Mouse (Mus musculus): ENCODE measurements at regions not wholly inside any gene's neighbourhood (a gene's known extent, or its start where the extent isn't known, plus 50 kb on each side); places are given as distances from the start of the nearest gene placed in this dataset.
A peak's percentile ranks its signal among the peaks of the same experiment; 100 is the strongest.

DNA sequence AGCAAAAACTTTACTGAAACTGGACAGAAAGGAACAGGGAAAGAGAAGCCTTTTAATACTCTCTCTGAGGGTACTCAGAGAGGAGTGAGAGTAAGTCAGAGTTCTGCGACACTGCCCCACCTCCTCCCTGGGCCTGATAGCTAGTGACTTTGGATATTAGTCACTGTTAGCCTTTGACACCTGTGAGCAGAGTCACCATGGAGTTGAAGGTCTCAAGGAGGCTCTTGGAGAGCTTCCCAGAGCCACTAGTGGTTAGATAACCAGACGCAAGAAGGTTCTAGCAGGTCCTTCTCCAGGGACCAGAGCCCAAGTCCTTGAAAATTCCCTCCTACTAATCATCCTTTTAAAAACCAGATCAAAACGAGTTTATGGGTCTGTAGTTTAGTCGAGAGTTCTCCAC, 94.3 kb downstream of the Brms1l start:
- no peak for TF ChIP-seq CTCF (IDR thresholded peaks at IDR 0.05)
- Histone ChIP-seq H3K9ac (replicated peaks; ENCODE audit: low read length, poor library complexity, severe bottlenecking) (no peak overlapping the region), H3K4me2 (ENCODE audit: low read depth, low read length, poor library complexity, severe bottlenecking) (no peak overlapping the region), H3K9me3 (ENCODE audit: low read length) (no peaks in the 10 kb centered on the region), H3K36me3 (ENCODE audit: insufficient read depth, low read length) (no peaks in the 10 kb centered on the region), H3K27me3 (ENCODE audit: insufficient read depth, low read length) (peaks cover 17% of the 10 kb centered on the region), H3K27ac (ENCODE audit: low read depth, low read length) (no peak overlapping the region), H3K4me3 (ENCODE audit: low read depth, low read length) (no peak overlapping the region), H3K4me1 (ENCODE audit: insufficient read depth, low read length) (no peaks in the 10 kb centered on the region)
- DNase-seq (ENCODE audit: low spot score), result no peak
- WGBS, result 84% methylated on average over 4 of the region's 4 CpGs
- ATAC-seq (ENCODE audit: low FRiP score), result no peak

DNA sequence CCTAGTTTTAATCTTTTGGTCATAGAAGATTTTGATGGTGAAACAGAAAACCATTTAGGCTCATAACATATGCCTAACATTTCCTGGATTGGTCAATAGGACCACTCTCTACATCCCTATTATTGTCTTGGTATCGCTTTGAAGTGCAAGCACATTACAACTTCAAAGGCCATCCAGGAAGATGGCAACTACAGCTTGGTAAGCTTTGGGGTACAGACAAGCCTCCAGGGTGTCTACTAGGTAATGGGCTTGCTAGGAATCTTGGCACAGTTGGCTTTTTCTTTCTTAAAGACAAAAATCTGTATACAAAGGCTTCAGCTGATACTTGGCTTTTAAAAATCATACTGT, 90.8 kb downstream of the Brms1l start:
- TF ChIP-seq CTCF (IDR thresholded peaks at IDR 0.05), result no peak
- Histone ChIP-seq H3K9me3 (ENCODE audit: low read length) (no peaks in the 10 kb centered on the region), H3K4me2 (ENCODE audit: low read depth, low read length, poor library complexity, severe bottlenecking) (no peak overlapping the region), H3K27ac (ENCODE audit: low read depth, low read length) (no peak overlapping the region), H3K4me3 (ENCODE audit: low read depth, low read length) (no peak overlapping the region), H3K4me1 (ENCODE audit: insufficient read depth, low read length) (no peaks in the 10 kb centered on the region), H3K9ac (replicated peaks; ENCODE audit: low read length, poor library complexity, severe bottlenecking) (no peak overlapping the region), H3K36me3 (ENCODE audit: insufficient read depth, low read length) (no peaks in the 10 kb centered on the region), H3K27me3 (ENCODE audit: insufficient read depth, low read length) (peaks cover 10% of the 10 kb centered on the region)
- no peak for ATAC-seq (ENCODE audit: low FRiP score)
- 51% methylated on average over 1 of the region's 1 CpGs for WGBS
- no peak for DNase-seq (ENCODE audit: low spot score)

DNA sequence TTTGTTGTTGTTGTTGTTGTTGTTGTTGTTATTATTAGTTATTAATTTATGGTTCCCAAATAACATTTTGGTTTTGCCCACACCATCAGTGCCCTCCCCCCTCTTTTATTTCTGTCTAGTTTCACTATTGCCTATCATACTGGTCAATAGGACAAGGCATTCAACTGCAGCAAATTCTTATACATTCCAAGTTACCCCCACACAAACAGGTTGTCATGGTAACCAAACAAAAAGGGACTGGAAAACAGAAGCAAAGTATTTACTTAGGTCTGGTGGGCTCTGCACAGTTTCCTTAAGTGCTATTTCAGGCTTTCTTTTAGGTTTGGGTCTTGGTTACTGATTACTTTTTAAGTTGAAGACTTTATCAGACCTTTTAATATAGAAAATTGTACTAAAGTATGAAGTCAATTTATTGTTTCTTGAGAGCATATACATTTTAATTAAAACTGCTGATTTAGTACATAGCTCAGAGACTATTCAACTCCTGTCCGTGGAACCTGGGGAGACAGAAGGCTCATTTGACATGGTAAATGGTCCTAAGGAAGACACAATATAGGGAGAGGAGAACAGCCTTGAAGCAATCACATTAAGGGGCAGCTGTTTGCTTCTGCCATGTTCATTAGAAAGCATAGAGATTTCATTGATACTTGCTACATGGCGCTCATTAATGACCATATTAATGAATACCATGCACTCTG, 90.3 kb downstream of the Brms1l start:
- H3K4me3 ChIP-seq (ENCODE audit: low read depth, low read length), result no peak overlapping the region
- 50% methylated on average over 2 of the region's 2 CpGs for WGBS
- no peaks in the 10 kb centered on the region for H3K4me1 ChIP-seq (ENCODE audit: insufficient read depth, low read length)
- no peak for TF ChIP-seq CTCF (IDR thresholded peaks at IDR 0.05)
- H3K4me2 ChIP-seq (ENCODE audit: low read depth, low read length, poor library complexity, severe bottlenecking), result no peak overlapping the region
- H3K9ac ChIP-seq (replicated peaks; ENCODE audit: low read length, poor library complexity, severe bottlenecking), result no peak overlapping the region
- no peak overlapping the region for H3K27ac ChIP-seq (ENCODE audit: low read depth, low read length)
- peak; percentile 21 for DNase-seq (ENCODE audit: low spot score)
- H3K9me3 ChIP-seq (ENCODE audit: low read length), result no peaks in the 10 kb centered on the region
- H3K27me3 ChIP-seq (ENCODE audit: insufficient read depth, low read length), result peaks cover 5% of the 10 kb centered on the region; the same call in 1 of the 2 replicates
- no peaks in the 10 kb centered on the region for H3K36me3 ChIP-seq (ENCODE audit: insufficient read depth, low read length)
- ATAC-seq (ENCODE audit: low FRiP score), result no peak
